Mouse (Mus musculus): ENCODE data around the gene Gon7.

Gene Gon7

GRCm38 (mm10) chr12:102757689-102758402, at the start of gene Gon7, which contains the start of the genes Gm28051 and Ubr7:
TSS of gene Gon7 (minus strand) at chr12:102757803.
TSS of gene Gm28051 (minus strand) at chr12:102757765.
TSS of gene Ubr7 (plus strand) at chr12:102757967.
- DNase-seq, result peak; percentile 97

GRCm38 (mm10) chr12:102799528-102799927, 41.9 kb upstream of the Gon7 start:
- no peak for DNase-seq

DNA sequence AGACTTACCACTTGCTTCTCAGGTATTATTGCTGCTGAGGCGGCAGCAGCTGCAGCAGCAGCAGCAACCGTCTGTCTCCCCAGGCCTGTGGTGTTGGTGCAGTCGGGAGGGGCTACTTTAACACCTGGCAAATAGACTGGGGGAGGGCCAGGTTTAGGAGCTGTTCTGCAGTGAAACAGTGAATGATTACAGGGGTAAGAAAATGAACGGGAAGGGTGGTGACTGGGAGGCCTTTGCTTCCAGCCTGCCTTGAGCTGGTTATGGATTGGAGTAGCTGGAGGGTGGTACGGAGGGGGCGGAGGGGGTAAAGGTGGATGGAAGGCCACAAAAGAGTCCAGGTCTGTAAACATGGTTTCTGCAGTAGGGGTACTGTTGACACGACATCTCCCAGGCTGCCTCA, 30.3 kb upstream of the Gon7 start:
- DNase-seq, result peak; percentile 26

DNA sequence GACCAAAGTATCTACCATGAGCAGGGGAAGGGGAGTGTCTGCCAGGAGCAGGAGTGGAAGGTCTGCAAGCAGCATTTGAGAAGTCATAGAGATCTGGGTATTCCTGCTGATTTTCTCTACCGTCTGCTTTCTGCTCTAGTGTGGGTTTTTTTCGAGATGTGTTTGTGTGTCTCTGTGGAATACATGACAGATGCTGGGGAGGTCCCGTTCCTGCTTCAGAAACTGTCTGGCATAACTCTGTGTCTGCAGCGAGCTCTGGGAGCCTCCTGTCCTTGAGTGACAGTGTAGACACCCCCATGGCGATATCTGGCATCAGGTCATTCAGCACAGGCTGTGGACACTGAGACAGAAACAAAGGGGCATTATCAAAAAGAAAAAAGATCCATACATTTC, 28.0 kb upstream of the Gon7 start:
- no peak for DNase-seq

- DNase-seq, result no peak
These were observed 27.4 kb upstream of the Gon7 start for GRCm38 (mm10) chr12:102784899-102785592.

- DNase-seq, result no peak
These were observed 25.2 kb upstream of the Gon7 start for GRCm38 (mm10) chr12:102782841-102783240.

DNA sequence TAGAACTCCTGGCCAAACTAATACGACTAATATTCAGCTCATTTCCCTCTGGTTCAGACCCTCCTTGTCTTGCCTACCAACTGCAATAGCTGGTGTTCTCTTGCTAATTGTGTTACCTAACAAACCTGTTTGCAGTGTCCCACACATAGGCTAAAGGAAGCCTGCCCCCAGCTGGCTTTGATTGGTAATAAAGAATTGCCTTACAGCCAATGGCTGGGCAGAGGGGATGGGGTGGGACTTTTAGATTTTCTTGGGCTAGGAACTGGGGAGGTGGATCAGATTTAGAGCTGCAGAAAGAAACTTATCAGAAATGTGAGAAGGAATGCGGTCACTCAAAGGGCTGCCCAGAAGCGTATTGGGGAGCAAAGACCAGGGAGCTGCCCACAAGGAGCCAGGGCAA, 21.8 kb upstream of the Gon7 start:
- peak; percentile 30 for DNase-seq

DNA sequence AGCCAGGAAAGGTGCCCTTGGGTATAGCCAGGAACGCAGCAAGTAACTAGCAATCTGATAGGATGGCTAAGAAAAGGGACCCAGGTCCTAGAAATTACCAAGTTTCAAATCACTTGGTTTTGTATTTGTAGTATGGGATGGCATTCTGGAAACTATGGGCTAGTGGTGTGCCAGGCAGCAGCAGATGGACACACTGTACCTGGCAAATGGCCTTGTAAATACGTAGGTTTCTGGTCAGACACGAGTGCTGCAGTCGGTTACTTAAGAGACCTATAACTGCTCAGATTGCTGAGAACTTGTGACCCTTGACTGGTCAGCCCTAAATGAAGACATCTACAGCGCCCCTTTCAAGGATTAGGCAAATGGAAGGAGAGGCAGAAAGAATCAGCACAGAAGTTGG, 20.5 kb upstream of the Gon7 start:
- no peak for DNase-seq

DNA sequence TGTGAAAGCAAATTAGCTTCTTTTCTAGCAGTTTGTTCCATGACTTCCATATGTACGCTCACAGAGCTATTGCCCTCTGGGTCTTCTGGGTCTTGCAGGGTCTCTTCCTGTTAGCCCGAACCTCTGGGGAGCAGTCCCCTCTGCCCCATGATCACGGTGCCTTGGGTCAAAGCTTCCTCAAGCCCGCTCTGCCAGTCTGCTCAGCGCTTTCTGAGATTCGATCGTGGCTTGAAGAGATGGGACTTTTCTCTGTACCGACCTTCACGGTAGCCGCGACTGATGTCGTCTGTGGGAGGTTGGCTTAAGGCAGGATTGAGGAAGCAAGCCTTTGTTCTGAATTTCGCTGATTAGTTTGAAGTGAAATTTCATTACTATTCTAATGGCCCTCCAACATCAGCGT, 18.4 kb upstream of the Gon7 start:
- no peak for DNase-seq

DNA sequence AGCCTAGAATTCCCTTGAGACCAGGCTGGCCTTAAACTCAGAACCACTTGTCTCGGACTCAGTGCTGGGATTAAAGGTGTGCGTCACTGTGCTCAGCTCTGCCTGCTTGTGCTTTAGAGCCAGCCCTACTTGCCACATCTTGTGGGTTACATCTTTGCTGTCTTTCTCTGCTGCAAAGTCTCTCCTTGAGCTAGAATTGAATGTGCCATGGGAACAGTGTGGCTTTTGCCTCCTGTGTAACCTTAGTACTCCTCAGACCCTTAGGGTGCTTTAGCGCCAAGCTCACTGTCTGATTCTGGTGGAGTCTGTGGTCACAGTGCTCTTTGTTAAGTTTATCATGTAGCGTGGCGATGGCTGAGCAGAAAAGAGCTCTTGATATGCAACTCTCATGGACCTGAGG, 15.1 kb upstream of the Gon7 start:
- no peak for DNase-seq

DNA sequence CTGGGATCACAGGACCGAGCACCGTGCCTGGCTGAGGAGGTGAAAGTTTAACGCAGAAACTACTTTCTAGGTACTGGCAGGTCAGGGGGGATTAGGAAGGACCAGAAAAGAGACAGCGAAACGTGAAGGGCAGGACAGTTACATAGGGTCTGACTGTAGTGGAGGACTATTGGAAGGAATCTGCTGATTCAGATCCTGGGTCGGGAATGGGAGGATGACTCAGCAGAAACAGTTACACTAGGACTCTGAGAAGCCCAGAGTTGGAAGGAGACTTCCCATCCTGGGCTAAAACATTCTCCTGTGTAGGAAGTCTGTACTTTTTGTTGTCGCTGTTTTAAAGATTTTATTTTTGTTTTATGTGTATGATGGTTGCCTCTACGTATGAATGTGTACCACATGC, 14.0 kb upstream of the Gon7 start:
- no peak for DNase-seq

DNA sequence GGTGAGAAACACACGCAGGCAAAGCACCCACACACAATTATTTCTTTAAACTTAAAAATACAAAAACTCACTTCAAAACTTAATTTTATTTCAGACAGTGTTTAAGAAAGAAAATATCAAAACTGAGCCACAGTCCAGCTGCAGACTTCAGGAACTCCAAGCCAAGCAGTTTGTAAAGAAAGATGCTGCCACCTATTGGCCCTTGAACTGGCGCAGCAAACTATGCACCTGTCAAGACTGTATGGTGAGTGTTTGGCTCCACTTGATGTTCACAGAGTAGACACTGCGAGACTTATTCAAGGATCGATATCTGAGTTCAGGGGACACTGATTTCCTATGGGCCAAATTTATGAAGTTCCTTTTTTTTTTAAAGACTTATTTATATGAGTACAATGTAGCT, 11.4 kb upstream of the Gon7 start:
- no peak for DNase-seq

DNA sequence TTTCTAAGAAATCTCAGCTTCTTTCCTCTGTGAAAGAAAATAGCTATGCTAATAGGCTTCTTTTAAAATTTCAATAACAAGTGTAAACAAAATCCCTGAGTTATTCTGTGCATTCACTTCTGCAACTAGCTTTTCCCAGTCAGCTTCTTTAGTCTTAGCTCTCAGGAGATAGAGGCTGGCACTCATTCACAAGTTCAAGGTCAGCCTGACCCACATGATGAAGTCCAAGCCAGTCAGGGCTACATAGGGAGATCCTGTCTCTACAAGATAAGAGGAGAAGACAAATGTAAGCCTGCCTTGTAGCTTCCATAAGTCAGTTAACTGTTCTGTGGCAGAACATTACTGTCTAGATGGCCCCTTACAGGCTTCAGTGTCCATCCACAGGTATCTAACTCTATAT, 6.1 kb upstream of the Gon7 start:
- no peak for DNase-seq

DNA sequence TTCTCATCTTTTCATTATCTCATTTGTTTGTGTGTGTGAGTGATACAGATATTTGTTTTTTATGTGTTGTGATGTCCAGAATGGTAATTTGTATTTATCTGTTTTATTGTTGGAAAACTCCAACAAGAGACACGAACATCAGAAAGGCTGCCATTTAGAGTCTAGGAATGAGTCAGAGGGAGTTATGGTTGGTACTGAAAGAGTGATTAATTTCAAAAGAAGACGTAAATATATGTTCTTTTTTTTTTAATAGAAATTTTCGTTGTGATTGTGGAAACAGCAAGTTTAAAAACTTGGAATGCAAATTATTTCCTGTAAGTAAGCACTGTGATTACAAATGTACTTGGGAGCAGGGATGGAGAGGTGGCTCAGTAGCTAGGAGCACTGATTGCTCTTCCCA, 4.1 kb upstream of the Gon7 start:
- DNase-seq, result no peak

GRCm38 (mm10) chr12:102758936-102759335, 1.3 kb upstream of the Gon7 start:
- no peak for DNase-seq

GRCm38 (mm10) chr12:102758403-102758756, 777 bp upstream of the Gon7 start, which contains the start of gene Gm20604:
TSS of gene Gm20604 (minus strand) at chr12:102758672.
- DNase-seq, result no peak

DNA sequence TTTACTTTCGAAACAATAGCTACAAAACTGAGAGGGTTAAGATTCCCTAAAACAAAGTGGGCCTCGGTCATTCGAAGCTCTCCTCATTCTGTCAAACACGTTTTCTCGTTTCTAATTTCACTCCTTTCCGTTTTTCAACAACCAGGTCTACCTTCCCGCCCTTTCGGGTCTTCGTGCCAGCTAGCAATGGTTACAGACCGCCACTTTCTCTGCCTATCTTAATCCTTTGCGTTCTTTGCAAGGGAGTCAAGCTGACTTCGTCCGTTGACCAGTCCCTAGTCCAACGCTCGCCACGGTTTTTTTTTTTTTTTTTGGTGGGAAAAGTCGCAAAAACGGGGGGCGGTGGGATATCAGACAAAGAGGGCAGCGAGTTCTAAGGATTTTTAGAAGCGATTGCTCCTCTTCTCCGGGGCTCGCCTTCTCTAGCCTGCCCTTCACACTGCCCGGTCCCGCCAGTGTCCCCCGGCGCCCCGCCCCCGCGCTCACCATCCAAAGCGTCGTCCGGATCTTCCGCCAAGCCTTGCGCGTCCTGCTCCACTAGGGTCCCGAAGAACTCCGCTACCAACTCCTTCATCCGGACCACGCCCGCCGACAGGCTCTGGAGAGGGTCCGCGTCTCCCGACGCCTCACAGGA, 431 bp downstream of the Gon7 start:
- DNase-seq, result no peak

DNA sequence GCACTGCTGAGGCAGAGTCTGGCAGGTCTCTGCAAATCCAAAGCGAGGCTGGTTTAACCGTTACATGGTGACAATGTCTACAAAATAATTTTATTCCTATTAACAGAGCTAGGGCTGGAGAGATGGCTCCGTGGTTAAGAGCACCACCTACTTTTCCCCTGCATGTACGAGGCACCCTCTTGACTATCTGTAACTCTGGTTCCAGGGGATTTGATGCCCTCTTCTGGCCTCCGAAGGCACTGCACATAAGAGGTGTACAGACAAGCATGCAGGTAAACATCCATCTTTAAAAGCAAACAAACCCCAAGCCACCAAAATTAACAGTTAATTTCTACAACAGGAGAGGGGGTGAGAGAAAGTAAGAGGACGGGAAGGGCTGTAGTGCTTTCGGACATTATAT, 1.3 kb downstream of the Gon7 start:
- peak; percentile 68 for DNase-seq

- DNase-seq, result no peak
These were observed 9.3 kb downstream of the Gon7 start for GRCm38 (mm10) chr12:102748256-102748655.

GRCm38 (mm10) chr12:102744839-102745238, 12.8 kb downstream of the Gon7 start:
- DNase-seq, result no peak

GRCm38 (mm10) chr12:102743589-102744574, 13.7 kb downstream of the Gon7 start, which contains the start of the genes Moap1 and Tmem251:
TSS of gene Moap1 (minus strand) at chr12:102743661.
TSS of gene Tmem251 (plus strand) at chr12:102743762.
- peak; percentile 92 for DNase-seq

DNA sequence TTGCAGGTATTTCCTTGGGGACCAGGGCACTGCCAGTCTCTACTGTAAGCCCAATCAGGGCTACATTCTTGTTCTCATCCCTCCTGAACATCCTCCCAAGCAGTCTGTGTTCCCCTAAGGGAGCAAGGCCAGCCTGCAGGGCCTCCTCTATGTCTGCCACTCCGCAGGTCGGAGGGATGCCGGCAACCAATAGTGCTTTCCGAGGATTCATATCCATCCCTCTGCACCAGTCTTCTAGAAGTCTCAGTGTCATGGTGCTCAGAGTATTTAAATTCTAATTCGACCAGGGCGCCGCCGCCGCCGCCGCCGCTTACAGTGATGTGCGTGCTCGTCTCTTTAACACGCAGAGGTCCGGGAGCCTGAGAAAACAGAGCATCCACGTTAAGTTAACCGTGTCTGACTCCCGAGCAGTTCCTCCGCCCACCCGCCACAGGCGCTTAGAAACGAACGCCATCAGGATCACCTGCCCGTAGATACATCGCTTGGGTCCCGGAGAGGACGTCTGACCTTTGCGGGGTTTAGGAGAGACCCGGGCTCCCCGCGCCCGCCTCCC, 14.5 kb downstream of the Gon7 start:
- no peak for DNase-seq

Measured in liver (tissue).